Mouse (Mus musculus) kidney, embryonic 15.5 days (tissue): ENCODE results near the gene Ube2j1. TPM values are rescaled to one million over a fixed set of nuclear protein-coding genes. Genes with fewer than 3 reads are reported as not detected.

Experiments
- ATAC-seq: fragments of 200-750 bp; cut with Nextera tagmentation; replicated peaks from 2 replicates; pipeline ENCODE4 v1.8.0; 2017; ENCODE audit warnings: moderate TSS enrichment; ENCODE audit not compliant: low FRiP score
- H3K27ac ChIP-seq: fragments of 300-500 bp; sonication (generic); 2 replicates; pipeline ENCODE4 v1.5.1; 2015; ENCODE audit warnings: mild to moderate bottlenecking, inconsistent platforms
- H3K27me3 ChIP-seq: fragments of 300-500 bp; sonication (generic); 2 replicates; pipeline ENCODE4 v1.6.1; 2015; ENCODE audit warnings: inconsistent platforms
- H3K36me3 ChIP-seq: fragments of 300-500 bp; sonication (generic); 2 replicates; pipeline ENCODE4 v1.6.1; 2015; ENCODE audit warnings: inconsistent platforms
- H3K4me1 ChIP-seq: fragments of 300-500 bp; sonication (generic); 2 replicates; pipeline ENCODE4 v1.6.1; 2015; ENCODE audit warnings: inconsistent platforms
- H3K4me2 ChIP-seq: fragments of 300-500 bp; sonication (generic); 2 replicates; pipeline ENCODE4 v1.6.1; 2015; ENCODE audit warnings: moderate library complexity, mild to moderate bottlenecking, inconsistent platforms
- H3K4me3 ChIP-seq: fragments of 300-500 bp; sonication (generic); replicated peaks from 2 replicates; pipeline ENCODE4 v1.5.1; 2015; ENCODE audit warnings: mild to moderate bottlenecking, inconsistent platforms
- H3K9ac ChIP-seq: fragments of 300-500 bp; sonication (generic); 2 replicates; pipeline ENCODE4 v1.6.1; 2015; ENCODE audit warnings: mild to moderate bottlenecking, inconsistent platforms
- H3K9me3 ChIP-seq: fragments of 300-500 bp; sonication (generic); replicated peaks from 2 replicates; pipeline ENCODE4 v1.6.1; 2016; ENCODE audit warnings: inconsistent platforms
- WGBS: fragments of 180-500 bp; shearing (Covaris S2); methylation state at CpG from one replicate; pipeline ENCODE4 v1.1.7; 2015; ENCODE audit warnings: mixed read lengths; 5-methylcytosine and 5-hydroxymethylcytosine counted together
- polyA plus RNA-seq: library from polyadenylated mRNA; unstranded; fragments of >200 nt; fragmentation: Nextera tagmentation; extraction: Ambion mirVana; gene quantifications from 2 replicates; pipeline ENCODE4 v1.2.1, GENCODE M21; 2015

Ube2j1 gene
- polyA plus RNA-seq, 1 experiment from 2014 or later, result 44.7 TPM

- ATAC-seq, result no peak
- 90% methylated on average over 4 of the region's 4 CpGs for WGBS
Measured at GRCm38 (mm10) chr4:33062981-33063380, 31.8 kb downstream of the Ube2j1 start, which contains the start of gene Gabrr2. Gene Gabrr2, plus strand, starts transcription at chr4:33062999.

GRCm38 (mm10) chr4:33064986-33065385 lies 33.8 kb downstream of the Ube2j1 start:
- ATAC-seq, result no peak
- H3K27me3 ChIP-seq, result no peaks in the 10 kb centered on the region
- H3K4me3 ChIP-seq, result no peak overlapping the region
- no peak overlapping the region for H3K9ac ChIP-seq
- WGBS, result 81% methylated on average over 6 of the region's 6 CpGs
- H3K4me1 ChIP-seq, result no peaks in the 10 kb centered on the region
- no peaks in the 10 kb centered on the region for H3K9me3 ChIP-seq
- no peak overlapping the region for H3K4me2 ChIP-seq
- no peaks in the 10 kb centered on the region for H3K36me3 ChIP-seq
- H3K27ac ChIP-seq, result no peak overlapping the region

More at GRCm38 (mm10) chr4:33062981-33063380, 31.8 kb downstream of the Ube2j1 start, which contains the start of gene Gabrr2:
- Histone ChIP-seq H3K36me3 (no peaks in the 10 kb centered on the region), H3K4me1 (0 out of 2 replicates have a peak, but pooled peaks cover under 1% of the 10 kb centered on the region), H3K27me3 (no peaks in the 10 kb centered on the region), H3K9ac (no peak within 1 kb of the TSS), H3K9me3 (no peaks in the 10 kb centered on the region), H3K27ac (no peak within 1 kb of the TSS), H3K4me3 (no peak within 1 kb of the TSS), H3K4me2 (no peak within 1 kb of the TSS)

GRCm38 (mm10) chr4:33066223-33066960 lies 35.2 kb downstream of the Ube2j1 start:
- H3K36me3 ChIP-seq, result no peaks in the 10 kb centered on the region
- H3K27me3 ChIP-seq, result no peaks in the 10 kb centered on the region
- no peak overlapping the region for H3K4me2 ChIP-seq
- WGBS, result 65% methylated on average over 14 of the region's 14 CpGs
- H3K9me3 ChIP-seq, result no peaks in the 10 kb centered on the region
- H3K9ac ChIP-seq, result no peak overlapping the region
- H3K4me1 ChIP-seq, result no peaks in the 10 kb centered on the region
- no peak for ATAC-seq
- H3K27ac ChIP-seq, result no peak overlapping the region
- no peak overlapping the region for H3K4me3 ChIP-seq

GRCm38 (mm10) chr4:33067331-33067730 lies 36.1 kb downstream of the Ube2j1 start:
- Histone ChIP-seq H3K27ac (no peak overlapping the region), H3K9me3 (no peaks in the 10 kb centered on the region), H3K27me3 (no peaks in the 10 kb centered on the region), H3K4me2 (no peak overlapping the region), H3K9ac (no peak overlapping the region), H3K4me1 (no peaks in the 10 kb centered on the region), H3K4me3 (no peak overlapping the region), H3K36me3 (no peaks in the 10 kb centered on the region)
- 91% methylated on average over 3 of the region's 3 CpGs for WGBS
- ATAC-seq, result no peak

GRCm38 (mm10) chr4:33067826-33068225 lies 36.6 kb downstream of the Ube2j1 start:
- WGBS, result 91% methylated on average over 6 of the region's 6 CpGs
- Histone ChIP-seq H3K9me3 (no peaks in the 10 kb centered on the region), H3K4me2 (no peak overlapping the region), H3K4me1 (0 out of 2 replicates have a peak, but pooled peaks cover 2% of the 10 kb centered on the region), H3K4me3 (no peak overlapping the region), H3K9ac (no peak overlapping the region), H3K27ac (no peak overlapping the region), H3K27me3 (no peaks in the 10 kb centered on the region), H3K36me3 (no peaks in the 10 kb centered on the region)
- no peak for ATAC-seq

- no peaks in the 10 kb centered on the region for H3K36me3 ChIP-seq
- H3K4me1 ChIP-seq, result 0 out of 2 replicates have a peak, but pooled peaks cover 3% of the 10 kb centered on the region
- H3K4me2 ChIP-seq, result no peak overlapping the region
- 50% methylated on average over 6 of the region's 6 CpGs for WGBS
- no peak for ATAC-seq
- no peak overlapping the region for H3K4me3 ChIP-seq
- H3K9ac ChIP-seq, result no peak overlapping the region
- H3K9me3 ChIP-seq, result no peaks in the 10 kb centered on the region
- no peaks in the 10 kb centered on the region for H3K27me3 ChIP-seq
- no peak overlapping the region for H3K27ac ChIP-seq
Measured at GRCm38 (mm10) chr4:33068894-33069293, 37.7 kb downstream of the Ube2j1 start.

GRCm38 (mm10) chr4:33070326-33070725 lies 39.1 kb downstream of the Ube2j1 start:
- Histone ChIP-seq H3K27me3 (no peaks in the 10 kb centered on the region), H3K9ac (no peak overlapping the region), H3K4me3 (no peak overlapping the region), H3K27ac (no peak overlapping the region), H3K36me3 (no peaks in the 10 kb centered on the region), H3K4me1 (0 out of 2 replicates have a peak, but pooled peaks cover 3% of the 10 kb centered on the region), H3K9me3 (no peaks in the 10 kb centered on the region), H3K4me2 (no peak overlapping the region)
- 93% methylated on average over 6 of the region's 6 CpGs for WGBS
- no peak for ATAC-seq

- H3K27ac ChIP-seq, result no peak overlapping the region
- WGBS, result 89% methylated on average over 6 of the region's 6 CpGs
- H3K4me1 ChIP-seq, result 0 out of 2 replicates have a peak, but pooled peaks cover 3% of the 10 kb centered on the region
- no peak overlapping the region for H3K9ac ChIP-seq
- no peaks in the 10 kb centered on the region for H3K27me3 ChIP-seq
- no peaks in the 10 kb centered on the region for H3K9me3 ChIP-seq
- no peak overlapping the region for H3K4me2 ChIP-seq
- H3K36me3 ChIP-seq, result no peaks in the 10 kb centered on the region
- H3K4me3 ChIP-seq, result no peak overlapping the region
- ATAC-seq, result no peak
Measured at GRCm38 (mm10) chr4:33071337-33071736, 40.1 kb downstream of the Ube2j1 start.

- Histone ChIP-seq H3K4me2 (no peak overlapping the region), H3K4me3 (no peak overlapping the region), H3K4me1 (peaks cover 7% of the 10 kb centered on the region; the same call in 1 of the 2 replicates), H3K36me3 (no peaks in the 10 kb centered on the region), H3K9me3 (no peaks in the 10 kb centered on the region), H3K27me3 (no peaks in the 10 kb centered on the region), H3K27ac (no peak overlapping the region), H3K9ac (no peak overlapping the region)
- WGBS, result 54% methylated on average over 11 of the region's 11 CpGs
- ATAC-seq, result no peak
Measured at GRCm38 (mm10) chr4:33072526-33073161, 41.4 kb downstream of the Ube2j1 start.

GRCm38 (mm10) chr4:33074406-33074805 lies 43.2 kb downstream of the Ube2j1 start:
- H3K4me2 ChIP-seq, result no peak overlapping the region
- no peak for ATAC-seq
- H3K4me1 ChIP-seq, result peaks cover 10% of the 10 kb centered on the region; the same call in 1 of the 2 replicates
- no peaks in the 10 kb centered on the region for H3K9me3 ChIP-seq
- 77% methylated on average over 4 of the region's 4 CpGs for WGBS
- no peak overlapping the region for H3K9ac ChIP-seq
- no peaks in the 10 kb centered on the region for H3K27me3 ChIP-seq
- H3K27ac ChIP-seq, result no peak overlapping the region
- H3K4me3 ChIP-seq, result no peak overlapping the region
- H3K36me3 ChIP-seq, result no peaks in the 10 kb centered on the region

- no peaks in the 10 kb centered on the region for H3K36me3 ChIP-seq
- no peaks in the 10 kb centered on the region for H3K9me3 ChIP-seq
- H3K9ac ChIP-seq, result no peak overlapping the region
- no peak overlapping the region for H3K4me2 ChIP-seq
- H3K27me3 ChIP-seq, result no peaks in the 10 kb centered on the region
- peaks cover 10% of the 10 kb centered on the region; the same call in 1 of the 2 replicates for H3K4me1 ChIP-seq
- no peak overlapping the region for H3K27ac ChIP-seq
- no peak overlapping the region for H3K4me3 ChIP-seq
- ATAC-seq, result no peak
- WGBS, result 79% methylated on average over 5 of the region's 5 CpGs
Measured at GRCm38 (mm10) chr4:33074851-33075250, 43.6 kb downstream of the Ube2j1 start.

- Histone ChIP-seq H3K9me3 (no peaks in the 10 kb centered on the region), H3K4me2 (no peak overlapping the region), H3K4me1 (peaks cover 10% of the 10 kb centered on the region; the same call in 1 of the 2 replicates), H3K4me3 (no peak overlapping the region), H3K36me3 (no peaks in the 10 kb centered on the region), H3K27me3 (no peaks in the 10 kb centered on the region), H3K9ac (no peak overlapping the region), H3K27ac (no peak overlapping the region)
- ATAC-seq, result no peak
- WGBS, result 91% methylated on average over 5 of the region's 5 CpGs
Measured at GRCm38 (mm10) chr4:33075776-33076524, 44.7 kb downstream of the Ube2j1 start.
